Mouse (Mus musculus) thymus, adult 2 months (tissue): ENCODE data around the gene Cfap44.

Experiments
- CTCF ChIP-seq: fragments of 200-500 bp; IDR thresholded peaks from 2 replicates; pipeline ENCODE4 v1.5.1; 2012; ENCODE audit warnings: mild to moderate bottlenecking, control low read depth, low read length, moderate library complexity, borderline replicate concordance; ENCODE audit not compliant: control insufficient read depth, poor library complexity, insufficient read depth; ENCODE audit errors: extremely low read depth
- POLR2A ChIP-seq: fragments of 200-500 bp; IDR thresholded peaks from 2 replicates; pipeline ENCODE4 v1.6.1; 2012; ENCODE audit warnings: mild to moderate bottlenecking, low read length, control low read depth, moderate library complexity; ENCODE audit not compliant: control insufficient read depth, poor library complexity, insufficient read depth; ENCODE audit errors: extremely low read depth

- TF ChIP-seq CTCF (no peak), POLR2A (no peak)
Observed at GRCm38 (mm10) chr16:44527218-44527905, 132.8 kb downstream of the Cfap44 start.
